Mouse (Mus musculus) bone marrow, adult 2 months (tissue): Measurements from ENCODE around the gene Dstyk.

Experiments used
- CTCF ChIP-seq: fragments of 200-500 bp; IDR thresholded peaks from 2 replicates; pipeline ENCODE4 v1.5.1; 2011; ENCODE audit warnings: low read length, control low read depth; ENCODE audit not compliant: control insufficient read depth, insufficient read depth
- POLR2A ChIP-seq: fragments of 200-500 bp; IDR thresholded peaks from 2 replicates; pipeline ENCODE4 v1.6.1; 2011; ENCODE audit warnings: low read depth, mild to moderate bottlenecking, control low read depth, low read length, borderline replicate concordance; ENCODE audit not compliant: control insufficient read depth

GRCm38 (mm10) chr1:132370681-132371173, 46.6 kb upstream of the Dstyk start:
- TF ChIP-seq POLR2A (peak; percentile 69), CTCF (no peak)
